Mouse (Mus musculus): ENCODE data around the gene Bcdin3d. TPM values are rescaled to one million over a fixed set of nuclear protein-coding genes. Genes with fewer than 3 reads are reported as not detected.

Bcdin3d gene
- polyA plus RNA-seq (2015; fragmentation: Nextera tagmentation; extraction: Ambion mirVana): 24.7 and 25.5 TPM in 2 replicates

GRCm38 (mm10) chr15:99474576-99474926 is at the start of gene Bcdin3d:
Bcdin3d (minus strand) TSS chr15:99474730.
- peak within 1 kb of the TSS; percentile 90 for H3K27ac ChIP-seq (replicated peaks)
- WGBS: under 1% methylated on average over 26 of the region's 26 CpGs
- peaks cover 14% of the 10 kb centered on the region for H3K4me1 ChIP-seq
- no peaks in the 10 kb centered on the region for H3K36me3 ChIP-seq
- no peaks in the 10 kb centered on the region for H3K9me3 ChIP-seq
- H3K4me2 ChIP-seq (replicated peaks): peak within 1 kb of the TSS; percentile 66
- peak; percentile 87 for ATAC-seq (replicated peaks)
- H3K27me3 ChIP-seq: no peaks in the 10 kb centered on the region
- peak within 1 kb of the TSS; percentile 83 for H3K4me3 ChIP-seq
- peak within 1 kb of the TSS; percentile 82 for H3K9ac ChIP-seq (replicated peaks)

GRCm38 (mm10) chr15:99520306-99520705 is 45.8 kb upstream of the Bcdin3d start:
- Histone ChIP-seq H3K27ac (replicated peaks) (no peak overlapping the region), H3K4me1 (no peaks in the 10 kb centered on the region), H3K4me2 (replicated peaks) (no peak overlapping the region), H3K4me3 (no peak overlapping the region), H3K27me3 (no peaks in the 10 kb centered on the region), H3K36me3 (no peaks in the 10 kb centered on the region), H3K9me3 (no peaks in the 10 kb centered on the region), H3K9ac (replicated peaks) (no peak overlapping the region)
- ATAC-seq (replicated peaks): no peak
- WGBS: 87% methylated on average over 7 of the region's 7 CpGs

GRCm38 (mm10) chr15:99519626-99520025 is 45.1 kb upstream of the Bcdin3d start:
- H3K36me3 ChIP-seq: no peaks in the 10 kb centered on the region
- H3K27ac ChIP-seq (replicated peaks): no peak overlapping the region
- WGBS: 77% methylated on average over 9 of the region's 9 CpGs
- ATAC-seq (replicated peaks): no peak
- H3K4me3 ChIP-seq: no peak overlapping the region
- no peak overlapping the region for H3K4me2 ChIP-seq (replicated peaks)
- H3K27me3 ChIP-seq: no peaks in the 10 kb centered on the region
- no peaks in the 10 kb centered on the region for H3K9me3 ChIP-seq
- H3K9ac ChIP-seq (replicated peaks): no peak overlapping the region
- no peaks in the 10 kb centered on the region for H3K4me1 ChIP-seq

GRCm38 (mm10) chr15:99517715-99518114 is 43.2 kb upstream of the Bcdin3d start:
- no peaks in the 10 kb centered on the region for H3K9me3 ChIP-seq
- no peak overlapping the region for H3K4me2 ChIP-seq (replicated peaks)
- no peaks in the 10 kb centered on the region for H3K27me3 ChIP-seq
- H3K4me3 ChIP-seq: no peak overlapping the region
- no peaks in the 10 kb centered on the region for H3K4me1 ChIP-seq
- H3K27ac ChIP-seq (replicated peaks): no peak overlapping the region
- WGBS: 65% methylated on average over 7 of the region's 7 CpGs
- ATAC-seq (replicated peaks): no peak
- H3K9ac ChIP-seq (replicated peaks): no peak overlapping the region
- H3K36me3 ChIP-seq: no peaks in the 10 kb centered on the region

- WGBS: 69% methylated on average over 8 of the region's 8 CpGs
- Histone ChIP-seq H3K4me2 (replicated peaks) (no peak overlapping the region), H3K36me3 (no peaks in the 10 kb centered on the region), H3K9me3 (no peaks in the 10 kb centered on the region), H3K27ac (replicated peaks) (no peak overlapping the region), H3K9ac (replicated peaks) (no peak overlapping the region), H3K4me3 (no peak overlapping the region), H3K4me1 (no peaks in the 10 kb centered on the region), H3K27me3 (no peaks in the 10 kb centered on the region)
- no peak for ATAC-seq (replicated peaks)
Observed at GRCm38 (mm10) chr15:99516715-99517114, 42.2 kb upstream of the Bcdin3d start.

- H3K36me3 ChIP-seq: no peaks in the 10 kb centered on the region
- H3K4me2 ChIP-seq (replicated peaks): no peak overlapping the region
- no peaks in the 10 kb centered on the region for H3K27me3 ChIP-seq
- H3K4me3 ChIP-seq: no peak overlapping the region
- no peak overlapping the region for H3K9ac ChIP-seq (replicated peaks)
- no peak overlapping the region for H3K27ac ChIP-seq (replicated peaks)
- ATAC-seq (replicated peaks): no peak
- WGBS: 74% methylated on average over 15 of the region's 15 CpGs
- no peaks in the 10 kb centered on the region for H3K9me3 ChIP-seq
- no peaks in the 10 kb centered on the region for H3K4me1 ChIP-seq
Observed at GRCm38 (mm10) chr15:99511797-99512525, 37.4 kb upstream of the Bcdin3d start.

GRCm38 (mm10) chr15:99510621-99511020 is 36.1 kb upstream of the Bcdin3d start:
- H3K4me3 ChIP-seq: no peak overlapping the region
- H3K4me2 ChIP-seq (replicated peaks): no peak overlapping the region
- ATAC-seq (replicated peaks): no peak
- H3K4me1 ChIP-seq: no peaks in the 10 kb centered on the region
- no peak overlapping the region for H3K9ac ChIP-seq (replicated peaks)
- H3K36me3 ChIP-seq: no peaks in the 10 kb centered on the region
- H3K27ac ChIP-seq (replicated peaks): no peak overlapping the region
- WGBS: 81% methylated on average over 3 of the region's 3 CpGs
- H3K27me3 ChIP-seq: no peaks in the 10 kb centered on the region
- no peaks in the 10 kb centered on the region for H3K9me3 ChIP-seq

- H3K4me2 ChIP-seq (replicated peaks): no peak overlapping the region
- WGBS: 89% methylated on average over 7 of the region's 7 CpGs
- no peaks in the 10 kb centered on the region for H3K4me1 ChIP-seq
- H3K9me3 ChIP-seq: no peaks in the 10 kb centered on the region
- H3K27ac ChIP-seq (replicated peaks): no peak overlapping the region
- no peak for ATAC-seq (replicated peaks)
- no peaks in the 10 kb centered on the region for H3K36me3 ChIP-seq
- H3K9ac ChIP-seq (replicated peaks): no peak overlapping the region
- H3K4me3 ChIP-seq: no peak overlapping the region
- H3K27me3 ChIP-seq: no peaks in the 10 kb centered on the region
Observed at GRCm38 (mm10) chr15:99509840-99510239, 35.3 kb upstream of the Bcdin3d start.

GRCm38 (mm10) chr15:99505324-99506095 is 31.0 kb upstream of the Bcdin3d start:
- Histone ChIP-seq H3K4me2 (replicated peaks) (no peak overlapping the region), H3K4me1 (peaks cover 12% of the 10 kb centered on the region), H3K9me3 (no peaks in the 10 kb centered on the region), H3K27me3 (no peaks in the 10 kb centered on the region), H3K4me3 (no peak overlapping the region), H3K36me3 (no peaks in the 10 kb centered on the region), H3K9ac (replicated peaks) (no peak overlapping the region), H3K27ac (replicated peaks) (no peak overlapping the region)
- ATAC-seq (replicated peaks): no peak
- WGBS: 77% methylated on average over 15 of the region's 15 CpGs

- WGBS: 86% methylated on average over 5 of the region's 5 CpGs
- Histone ChIP-seq H3K9ac (replicated peaks) (no peak overlapping the region), H3K4me1 (peaks cover 12% of the 10 kb centered on the region), H3K27me3 (no peaks in the 10 kb centered on the region), H3K4me3 (no peak overlapping the region), H3K36me3 (no peaks in the 10 kb centered on the region), H3K27ac (replicated peaks) (no peak overlapping the region), H3K9me3 (no peaks in the 10 kb centered on the region), H3K4me2 (replicated peaks) (no peak overlapping the region)
- ATAC-seq (replicated peaks): no peak
Observed at GRCm38 (mm10) chr15:99503256-99503655, 28.7 kb upstream of the Bcdin3d start.

GRCm38 (mm10) chr15:99502311-99502831 is 27.8 kb upstream of the Bcdin3d start:
- H3K4me2 ChIP-seq (replicated peaks): no peak overlapping the region
- H3K9me3 ChIP-seq: no peaks in the 10 kb centered on the region
- H3K4me3 ChIP-seq: no peak overlapping the region
- H3K27ac ChIP-seq (replicated peaks): peak overlapping the region; percentile 73
- no peaks in the 10 kb centered on the region for H3K36me3 ChIP-seq
- no peak for ATAC-seq (replicated peaks)
- no peaks in the 10 kb centered on the region for H3K27me3 ChIP-seq
- H3K9ac ChIP-seq (replicated peaks): peak overlapping the region; percentile 5; the same call in 1 of the 2 replicates
- 45% methylated on average over 12 of the region's 12 CpGs for WGBS
- H3K4me1 ChIP-seq: peaks cover 18% of the 10 kb centered on the region

Measured in forebrain, embryonic 15.5 days (tissue).